Mouse (Mus musculus) liver, embryonic 14.5 days (tissue): ENCODE measurements around the gene D430041D05Rik.

ENCODE experiments used
- CTCF ChIP-seq: IDR thresholded peaks from 2 replicates; pipeline ENCODE4 v1.5.1; 2016; ENCODE audit warnings: antibody characterized with exemption, low read depth, control low read depth
- EP300 ChIP-seq: IDR thresholded peaks from 2 replicates; pipeline ENCODE4 v1.6.1; 2016; ENCODE audit warnings: antibody characterized with exemption, low read depth

DNA sequence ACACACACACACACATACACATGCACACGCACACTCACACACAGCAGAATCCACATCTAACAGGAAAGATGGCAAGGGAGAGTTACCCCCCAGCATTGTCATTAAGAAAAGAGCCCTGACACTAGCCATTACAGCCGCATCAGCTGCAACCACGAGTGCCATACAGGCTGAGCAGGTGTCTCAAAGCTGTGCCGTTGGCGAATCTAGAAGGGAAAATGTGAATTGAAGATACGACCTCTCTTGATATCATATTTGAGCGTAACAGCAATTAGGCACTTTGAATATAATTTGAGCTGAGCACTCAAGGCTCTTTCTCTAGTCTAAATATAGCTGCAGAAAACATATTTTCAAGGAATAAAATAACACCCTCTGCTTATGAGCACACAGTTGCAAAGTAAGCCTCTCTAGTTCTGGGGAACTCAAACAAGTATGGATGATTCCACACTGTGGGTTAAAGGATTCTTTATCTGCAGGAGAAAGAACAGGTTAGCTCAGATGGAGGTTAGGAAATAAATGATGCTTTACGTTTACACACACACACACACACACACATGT is 127.3 kb downstream of the D430041D05Rik start:
- TF ChIP-seq CTCF: no peak
- no peak for TF ChIP-seq EP300
